Mouse (Mus musculus) embryonic facial prominence, embryonic 10.5 days (tissue): ENCODE data around the gene Tcea3. TPM values are rescaled to one million over a fixed set of nuclear protein-coding genes. Genes with fewer than 3 reads are reported as not detected.

Experiments
- DNase-seq: peaks from one replicate; pipeline ENCODE4 v3.0.0-alpha.2; 2017; ENCODE audit warnings: low spot score
- H3K27ac ChIP-seq: fragments of 300-500 bp; sonication (generic); replicated peaks from 2 replicates; pipeline ENCODE4 v1.5.1; 2016; ENCODE audit warnings: mild to moderate bottlenecking
- H3K27me3 ChIP-seq: fragments of 300-500 bp; sonication (generic); replicated peaks from 2 replicates; pipeline ENCODE4 v1.6.1; 2016; ENCODE audit warnings: low read depth, mild to moderate bottlenecking; ENCODE audit not compliant: poor library complexity, severe bottlenecking
- H3K36me3 ChIP-seq: fragments of 300-500 bp; sonication (generic); replicated peaks from 2 replicates; pipeline ENCODE4 v1.6.1; 2016; ENCODE audit warnings: mild to moderate bottlenecking, moderate library complexity
- H3K4me1 ChIP-seq: fragments of 300-500 bp; sonication (generic); 2 replicates; pipeline ENCODE4 v1.6.1; 2016
- H3K4me3 ChIP-seq: fragments of 300-500 bp; sonication (generic); 2 replicates; pipeline ENCODE4 v1.5.1; 2016; ENCODE audit warnings: mild to moderate bottlenecking, moderate library complexity
- H3K9me3 ChIP-seq: fragments of 300-500 bp; sonication (generic); 2 replicates; pipeline ENCODE4 v1.6.1; 2016; ENCODE audit warnings: mild to moderate bottlenecking
- WGBS: fragments of 180-500 bp; shearing (Covaris S2); methylation state at CpG from one replicate; pipeline ENCODE4 v1.1.7; 2016; 5-methylcytosine and 5-hydroxymethylcytosine counted together
- polyA plus RNA-seq: library from polyadenylated mRNA; unstranded; fragments of >200 nt; fragmentation: Nextera tagmentation; extraction: Ambion mirVana; gene quantifications from 2 replicates; pipeline ENCODE4 v1.2.1, GENCODE M21; 2016

Tcea3 gene
- polyA plus RNA-seq, 1 experiment from 2014 or later = 0.97 TPM

- peaks cover 43% of the 10 kb centered on the region for H3K4me1 ChIP-seq
- peak overlapping the region; percentile 100 for H3K4me3 ChIP-seq
- H3K36me3 ChIP-seq = peaks cover 4% of the 10 kb centered on the region
- no peaks in the 10 kb centered on the region for H3K27me3 ChIP-seq
- H3K27ac ChIP-seq = peak overlapping the region; percentile 100
- under 1% methylated on average over 81 of the region's 81 CpGs for WGBS
- H3K9me3 ChIP-seq = no peaks in the 10 kb centered on the region
- DNase-seq = peak; percentile 81
Observed at GRCm38 (mm10) chr4:136311042-136311999, 63.8 kb downstream of the Tcea3 start.

- no peak overlapping the region for H3K27ac ChIP-seq
- no peaks in the 10 kb centered on the region for H3K9me3 ChIP-seq
- H3K36me3 ChIP-seq = peaks cover 17% of the 10 kb centered on the region
- 46% methylated on average over 4 of the region's 4 CpGs for WGBS
- H3K4me1 ChIP-seq = peaks cover 43% of the 10 kb centered on the region
- H3K4me3 ChIP-seq = peak overlapping the region; percentile 100
- DNase-seq = no peak
- no peaks in the 10 kb centered on the region for H3K27me3 ChIP-seq
Observed at GRCm38 (mm10) chr4:136312616-136313015, 65.1 kb downstream of the Tcea3 start.

GRCm38 (mm10) chr4:136317667-136318066 lies 70.1 kb downstream of the Tcea3 start:
- Histone ChIP-seq H3K27me3 (no peaks in the 10 kb centered on the region), H3K4me3 (no peak overlapping the region), H3K4me1 (peaks cover 24% of the 10 kb centered on the region), H3K27ac (no peak overlapping the region), H3K9me3 (no peaks in the 10 kb centered on the region), H3K36me3 (peaks cover 67% of the 10 kb centered on the region)
- no peak for DNase-seq
- WGBS = 89% methylated on average over 4 of the region's 4 CpGs

- Histone ChIP-seq H3K36me3 (peaks cover 89% of the 10 kb centered on the region), H3K4me3 (no peak overlapping the region), H3K27me3 (no peaks in the 10 kb centered on the region), H3K27ac (no peak overlapping the region), H3K4me1 (peaks cover 2% of the 10 kb centered on the region; the same call in 1 of the 2 replicates), H3K9me3 (no peaks in the 10 kb centered on the region)
- WGBS = 92% methylated on average over 4 of the region's 4 CpGs
- no peak for DNase-seq
Observed at GRCm38 (mm10) chr4:136320016-136320415, 72.5 kb downstream of the Tcea3 start.

GRCm38 (mm10) chr4:136324226-136324625 lies 76.7 kb downstream of the Tcea3 start:
- Histone ChIP-seq H3K27me3 (no peaks in the 10 kb centered on the region), H3K36me3 (peaks cover 96% of the 10 kb centered on the region), H3K27ac (no peak overlapping the region), H3K9me3 (no peaks in the 10 kb centered on the region), H3K4me1 (no peaks in the 10 kb centered on the region), H3K4me3 (no peak overlapping the region)
- WGBS = 66% methylated on average over 2 of the region's 2 CpGs
- no peak for DNase-seq

Other genes starting within 250 kb of the Tcea3 start
- gene Eloa, start 226.0 kb upstream of the Tcea3 start, polyA plus RNA-seq = 35.0 and 37.5 TPM in 2 replicates
- gene Rpl11, start 194.3 kb upstream of the Tcea3 start, polyA plus RNA-seq = 516 and 527 TPM in 2 replicates
- 593 and 611 TPM in 2 replicates for gene Id3, start 104.2 kb upstream of the Tcea3 start, polyA plus RNA-seq
- gene E2f2, start 75.3 kb upstream of the Tcea3 start, polyA plus RNA-seq = 6.2 TPM in 2 replicates
- 4.2 and 5.3 TPM in 2 replicates for gene Asap3, start 41.4 kb upstream of the Tcea3 start, polyA plus RNA-seq
- 24.2 and 26.2 TPM in 2 replicates for gene Zfp46, start 37.0 kb downstream of the Tcea3 start, polyA plus RNA-seq
- 227 and 246 TPM in 2 replicates for gene Hnrnpr, start 63.2 kb downstream of the Tcea3 start, polyA plus RNA-seq
- gene Htr1d, start 175.8 kb downstream of the Tcea3 start, polyA plus RNA-seq = 0.16 TPM in 2 replicates
- 0.14 TPM in 1 of 2 replicates, not detected in the other for gene 6030445D17Rik, start 214.5 kb downstream of the Tcea3 start, polyA plus RNA-seq
- gene Luzp1, start 222.0 kb downstream of the Tcea3 start, polyA plus RNA-seq = 150 and 158 TPM in 2 replicates